Mouse (Mus musculus) intestine, embryonic 14.5 days (tissue): Measurements from ENCODE around the gene Myh14. TPM values are rescaled to one million over a fixed set of nuclear protein-coding genes. Genes with fewer than 3 reads are reported as not detected.

Experiments used
- ATAC-seq: fragments of 200-750 bp; cut with Nextera tagmentation; replicated peaks from 2 replicates; pipeline ENCODE4 v1.8.0; 2017; ENCODE audit warnings: low read depth, moderate number of reproducible peaks, moderate TSS enrichment, moderate library complexity; ENCODE audit not compliant: low FRiP score, low TSS enrichment
- DNase-seq: peaks from one replicate; pipeline ENCODE4 v3.0.0-alpha.2; 2018; ENCODE audit warnings: low spot score
- H3K27ac ChIP-seq: fragments of 300-500 bp; sonication (generic); 2 replicates; pipeline ENCODE4 v1.5.1; 2014; ENCODE audit warnings: low read depth, mild to moderate bottlenecking, control low read depth
- H3K27me3 ChIP-seq: fragments of 300-500 bp; sonication (generic); replicated peaks from 2 replicates; pipeline ENCODE4 v1.6.1; 2014; ENCODE audit warnings: low read length, control low read depth; ENCODE audit not compliant: control insufficient read depth, insufficient read depth
- H3K36me3 ChIP-seq: fragments of 300-500 bp; sonication (generic); 2 replicates; pipeline ENCODE4 v1.6.1; 2014; ENCODE audit warnings: low read length, control low read depth; ENCODE audit not compliant: control insufficient read depth, insufficient read depth
- H3K4me1 ChIP-seq: fragments of 300-500 bp; sonication (generic); replicated peaks from 2 replicates; pipeline ENCODE4 v1.6.1; 2014; ENCODE audit warnings: low read length, control low read depth, mixed read lengths; ENCODE audit not compliant: control insufficient read depth, insufficient read depth
- H3K4me2 ChIP-seq: fragments of 300-500 bp; sonication (generic); 2 replicates; pipeline ENCODE4 v1.6.1; 2014; ENCODE audit warnings: low read length
- H3K4me3 ChIP-seq: fragments of 300-500 bp; sonication (generic); 2 replicates; pipeline ENCODE4 v1.5.1; 2014; ENCODE audit warnings: low read depth, low read length, control low read depth, mixed read lengths
- H3K9ac ChIP-seq: fragments of 300-500 bp; sonication (generic); 2 replicates; pipeline ENCODE4 v1.6.1; 2014; ENCODE audit warnings: mild to moderate bottlenecking, low read length
- H3K9me3 ChIP-seq: fragments of 300-500 bp; sonication (generic); 2 replicates; pipeline ENCODE4 v1.6.1; 2016; ENCODE audit warnings: low read length, control low read depth; ENCODE audit not compliant: control insufficient read depth
- WGBS: fragments of 180-500 bp; shearing (Covaris S2); extraction: QIAGEN DNeasy Blood & Tissue Kit; methylation state at CpG from one replicate; pipeline ENCODE4 v1.1.7; 2014; 5-methylcytosine and 5-hydroxymethylcytosine counted together
- polyA plus RNA-seq: library from polyadenylated mRNA; unstranded; fragments of >200 nt; fragmentation: Nextera tagmentation; extraction: Ambion mirVana; gene quantifications from 2 replicates; pipeline ENCODE4 v1.2.1, GENCODE M21; 2014

The Myh14 gene
- polyA plus RNA-seq, 1 experiment from 2014 or later: 33.4 TPM

DNA sequence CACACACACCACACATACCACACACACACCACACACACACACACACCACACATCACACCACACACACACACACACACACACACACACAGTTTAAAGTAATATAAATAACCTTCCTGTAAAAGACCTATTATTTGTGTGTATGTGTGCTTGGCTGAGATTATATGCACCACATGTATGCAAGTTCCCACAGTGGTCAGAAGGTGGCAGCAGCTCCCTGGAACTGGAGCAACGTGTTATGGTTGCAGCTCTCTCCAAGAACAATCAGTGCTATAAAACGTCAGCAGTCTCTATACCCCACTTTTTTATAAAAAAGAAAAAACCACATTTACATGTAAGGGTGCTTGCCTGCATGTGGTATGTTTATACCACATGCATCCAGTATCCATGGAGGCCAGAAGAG lies 4.2 kb downstream of the Myh14 start:
- 79% methylated on average over 2 of the region's 2 CpGs for WGBS
- Histone ChIP-seq H3K4me3 (no peak overlapping the region), H3K9me3 (no peaks in the 10 kb centered on the region; the same call in 1 of the 2 replicates), H3K4me2 (no peak overlapping the region), H3K27me3 (peaks cover 23% of the 10 kb centered on the region), H3K9ac (no peak overlapping the region), H3K27ac (no peak overlapping the region), H3K4me1 (0 out of 2 replicates have a peak, but pooled peaks cover 2% of the 10 kb centered on the region), H3K36me3 (no peaks in the 10 kb centered on the region)
- ATAC-seq (no peak), DNase-seq (no peak)

DNA sequence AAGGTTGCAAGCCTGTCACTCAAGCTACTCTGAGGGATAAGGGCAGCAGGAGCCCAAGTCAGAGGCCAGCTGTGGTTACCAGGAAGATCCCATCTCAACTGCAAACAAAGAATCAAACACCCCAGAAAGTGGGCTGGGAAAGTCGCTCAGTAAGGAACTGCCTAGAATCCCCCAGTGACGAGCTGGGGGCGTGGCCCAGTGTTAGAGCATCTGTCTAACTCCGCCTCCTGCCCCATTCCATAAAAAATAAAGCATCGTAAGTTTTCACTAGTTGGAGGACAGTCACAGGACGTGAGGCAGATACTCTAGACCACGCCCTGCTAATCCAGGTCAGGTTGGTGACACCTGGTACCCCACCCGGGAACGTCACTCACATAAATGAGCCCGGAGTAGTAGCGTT lies 5.9 kb downstream of the Myh14 start:
- H3K4me1 ChIP-seq: no peaks in the 10 kb centered on the region
- no peaks in the 10 kb centered on the region for H3K36me3 ChIP-seq
- WGBS: 34% methylated on average over 11 of the region's 11 CpGs
- H3K27me3 ChIP-seq: peaks cover 8% of the 10 kb centered on the region
- no peak overlapping the region for H3K4me2 ChIP-seq
- no peaks in the 10 kb centered on the region; the same call in 1 of the 2 replicates for H3K9me3 ChIP-seq
- ATAC-seq (no peak), DNase-seq (no peak)
- H3K4me3 ChIP-seq: no peak overlapping the region
- no peak overlapping the region for H3K9ac ChIP-seq
- H3K27ac ChIP-seq: no peak overlapping the region

DNA sequence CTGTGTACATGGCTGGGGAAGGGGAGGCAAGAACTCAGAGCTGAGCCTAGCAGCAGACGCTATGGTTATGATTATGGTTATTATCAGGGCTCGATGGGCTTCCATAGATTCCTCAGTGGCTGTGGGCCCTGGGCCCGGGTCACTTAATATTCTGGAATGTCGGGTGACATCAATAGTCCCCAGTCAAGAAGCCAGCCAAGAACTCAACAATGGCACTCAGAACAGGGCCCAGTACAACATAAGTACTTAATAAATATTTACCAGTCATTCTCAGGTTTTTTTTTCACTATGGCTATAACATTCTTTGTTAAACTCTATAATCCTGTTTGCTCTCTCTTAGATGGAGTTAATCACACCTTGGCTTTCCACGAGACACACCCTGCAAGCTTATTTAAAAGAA lies 7.1 kb downstream of the Myh14 start:
- ATAC-seq (no peak), DNase-seq (no peak)
- no peak overlapping the region for H3K4me3 ChIP-seq
- H3K27me3 ChIP-seq: no peaks in the 10 kb centered on the region
- H3K4me1 ChIP-seq: no peaks in the 10 kb centered on the region
- WGBS: 84% methylated on average over 5 of the region's 5 CpGs
- H3K9ac ChIP-seq: no peak overlapping the region
- H3K36me3 ChIP-seq: no peaks in the 10 kb centered on the region
- no peak overlapping the region for H3K27ac ChIP-seq
- no peaks in the 10 kb centered on the region; the same call in 1 of the 2 replicates for H3K9me3 ChIP-seq
- no peak overlapping the region for H3K4me2 ChIP-seq

DNA sequence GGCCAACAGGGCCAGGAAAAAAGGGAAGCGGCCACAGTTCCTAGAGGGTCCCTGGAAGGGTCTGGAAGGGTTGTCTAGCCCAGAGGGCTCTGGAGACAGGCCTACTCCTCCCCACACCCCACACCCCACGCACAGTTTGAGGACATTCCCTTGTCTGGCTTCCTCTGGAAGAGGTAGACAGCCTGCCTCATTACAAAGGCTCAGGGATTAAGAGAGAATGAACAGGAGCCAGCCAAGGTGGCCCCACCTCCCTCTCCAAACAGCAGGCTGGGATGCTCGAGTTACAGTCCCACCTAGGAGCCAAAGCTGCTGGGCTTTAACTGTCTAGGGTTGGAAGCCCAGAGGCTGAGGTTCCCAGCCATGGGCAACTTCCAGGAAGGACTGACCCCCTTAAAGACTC lies 8.1 kb downstream of the Myh14 start:
- H3K27me3 ChIP-seq: no peaks in the 10 kb centered on the region
- no peaks in the 10 kb centered on the region for H3K4me1 ChIP-seq
- H3K27ac ChIP-seq: peak overlapping the region; percentile 27; the same call in 1 of the 2 replicates
- no peaks in the 10 kb centered on the region for H3K36me3 ChIP-seq
- ATAC-seq (peak; percentile 21; the same call in 1 of the 2 replicates), DNase-seq (no peak)
- no peak overlapping the region for H3K4me2 ChIP-seq
- 10% methylated on average over 3 of the region's 3 CpGs for WGBS
- H3K9me3 ChIP-seq: no peaks in the 10 kb centered on the region; the same call in 1 of the 2 replicates
- H3K9ac ChIP-seq: no peak overlapping the region
- no peak overlapping the region for H3K4me3 ChIP-seq

DNA sequence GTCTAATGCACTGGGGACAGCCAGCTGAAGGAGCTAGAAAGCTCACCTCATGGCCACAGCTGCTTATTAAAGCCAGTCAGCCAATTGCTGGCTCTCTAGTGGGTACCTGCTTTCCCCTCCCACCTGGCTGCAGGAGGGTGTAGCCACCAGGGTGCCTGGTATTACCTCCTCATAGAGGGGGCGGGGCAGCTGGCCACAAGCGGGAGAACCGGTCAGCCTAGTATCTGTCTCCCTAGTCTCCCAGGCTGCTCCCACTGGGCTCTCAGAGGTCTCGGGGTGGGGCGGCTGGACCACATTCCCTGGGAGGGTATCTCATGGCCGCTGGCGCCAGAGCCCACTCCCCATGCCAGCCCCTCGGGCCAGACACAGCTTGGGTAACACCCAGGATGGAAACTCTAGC lies 8.5 kb downstream of the Myh14 start:
- no peaks in the 10 kb centered on the region; the same call in 1 of the 2 replicates for H3K9me3 ChIP-seq
- DNase-seq (peak; percentile 72), ATAC-seq (peak; percentile 89)
- H3K27ac ChIP-seq: peak overlapping the region; percentile 27; the same call in 1 of the 2 replicates
- 5% methylated on average over 7 of the region's 8 CpGs for WGBS
- no peaks in the 10 kb centered on the region for H3K4me1 ChIP-seq
- no peaks in the 10 kb centered on the region for H3K36me3 ChIP-seq
- H3K4me2 ChIP-seq: no peak overlapping the region
- no peaks in the 10 kb centered on the region for H3K27me3 ChIP-seq
- no peak overlapping the region for H3K4me3 ChIP-seq
- H3K9ac ChIP-seq: no peak overlapping the region

DNA sequence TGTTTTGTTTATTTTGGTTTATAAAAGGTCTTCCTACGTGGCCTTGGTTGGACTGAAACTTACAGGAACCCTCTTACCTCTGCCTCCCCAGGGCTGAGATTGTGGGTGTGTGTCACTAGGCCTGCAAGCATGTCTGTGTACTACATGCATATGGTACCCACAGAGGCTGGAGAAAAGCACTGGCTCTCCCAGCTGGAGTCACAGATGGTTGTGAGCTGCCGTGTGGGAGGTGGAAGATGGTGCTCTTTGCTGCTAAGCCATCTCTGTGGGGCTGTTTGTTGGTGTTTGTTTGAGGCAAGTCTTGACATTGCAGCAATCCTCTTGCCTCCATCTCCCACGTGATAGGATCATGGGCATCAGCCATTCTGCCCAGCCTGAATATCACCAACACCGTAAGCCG lies 9.4 kb downstream of the Myh14 start:
- no peak for DNase-seq
- Histone ChIP-seq H3K4me2 (no peak overlapping the region), H3K27ac (no peak overlapping the region), H3K9ac (no peak overlapping the region), H3K9me3 (no peaks in the 10 kb centered on the region), H3K4me3 (no peak overlapping the region), H3K36me3 (no peaks in the 10 kb centered on the region), H3K27me3 (no peaks in the 10 kb centered on the region), H3K4me1 (no peaks in the 10 kb centered on the region)
- WGBS: 80% methylated on average over 5 of the region's 5 CpGs
- no peak for ATAC-seq

DNA sequence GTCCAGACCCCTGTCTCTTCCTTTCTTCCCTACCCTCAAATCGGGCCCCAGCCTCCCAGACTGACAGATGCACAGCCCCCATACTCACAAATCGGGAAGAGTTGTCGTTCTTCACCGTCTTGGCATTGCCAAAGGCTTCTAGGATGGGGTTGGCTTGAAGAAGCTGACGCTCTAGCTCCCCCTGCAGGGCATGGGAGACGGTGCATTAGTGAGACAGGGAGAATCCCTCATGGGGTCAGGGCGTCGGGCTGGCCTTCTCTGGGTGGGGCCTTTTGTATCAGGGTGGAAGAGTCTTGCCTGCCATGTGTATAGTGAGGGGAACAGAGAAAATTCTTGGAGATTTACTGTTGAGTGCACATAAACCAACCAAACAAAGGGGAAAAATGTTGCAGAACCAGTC lies 15.1 kb downstream of the Myh14 start:
- Histone ChIP-seq H3K4me1 (no peaks in the 10 kb centered on the region), H3K27ac (no peak overlapping the region), H3K4me2 (no peak overlapping the region), H3K9me3 (no peaks in the 10 kb centered on the region), H3K9ac (no peak overlapping the region), H3K4me3 (no peak overlapping the region), H3K36me3 (no peaks in the 10 kb centered on the region), H3K27me3 (no peaks in the 10 kb centered on the region)
- DNase-seq (peak; percentile 66), ATAC-seq (no peak)
- 17% methylated on average over 8 of the region's 8 CpGs for WGBS

DNA sequence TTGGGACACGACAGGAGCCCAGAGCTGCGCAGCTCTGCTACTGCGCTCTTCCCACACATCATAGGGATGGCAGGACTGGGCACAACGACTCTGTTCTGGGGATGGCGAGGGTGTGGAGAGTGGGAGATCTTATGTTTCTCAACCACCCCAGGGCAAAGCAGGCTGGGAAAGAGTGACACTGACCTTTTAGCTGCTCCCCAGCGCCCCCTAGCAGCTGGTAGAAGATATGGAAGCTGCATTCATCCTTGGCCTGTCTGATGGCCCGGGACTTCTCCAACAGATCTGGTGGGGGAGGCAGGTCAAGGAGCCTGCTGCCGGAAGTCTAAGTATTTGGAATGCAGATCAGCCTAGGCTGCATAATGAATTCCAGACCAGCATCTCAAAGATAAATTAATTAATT lies 16.9 kb downstream of the Myh14 start:
- ATAC-seq: no peak
- H3K4me3 ChIP-seq: no peak overlapping the region
- no peaks in the 10 kb centered on the region for H3K36me3 ChIP-seq
- no peak overlapping the region for H3K4me2 ChIP-seq
- WGBS: 53% methylated on average over 8 of the region's 8 CpGs
- DNase-seq: no peak
- H3K9ac ChIP-seq: no peak overlapping the region
- no peaks in the 10 kb centered on the region for H3K9me3 ChIP-seq
- H3K27ac ChIP-seq: no peak overlapping the region
- no peaks in the 10 kb centered on the region for H3K4me1 ChIP-seq
- no peaks in the 10 kb centered on the region for H3K27me3 ChIP-seq

DNA sequence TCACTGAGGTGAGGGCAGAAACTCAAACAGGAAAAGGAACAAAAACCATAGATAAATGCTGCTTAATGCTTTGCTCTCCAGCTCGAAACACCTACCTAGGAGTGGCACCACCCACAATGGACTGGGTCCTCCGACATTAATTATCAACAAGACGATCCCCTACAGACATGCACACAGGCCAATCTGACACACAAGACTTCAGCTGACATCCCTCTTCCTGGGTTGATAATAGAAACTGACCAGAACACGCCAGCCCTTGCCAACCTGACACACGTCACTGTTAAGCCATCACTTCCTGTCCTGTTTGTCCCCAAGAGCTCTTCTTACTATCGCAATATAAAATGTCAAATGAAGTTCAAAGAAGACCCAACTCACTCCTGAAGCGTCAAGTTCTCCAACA lies 19.2 kb downstream of the Myh14 start:
- 66% methylated on average over 7 of the region's 7 CpGs for WGBS
- no peak for ATAC-seq

More for the DNA sequence above, 19.2 kb downstream of the Myh14 start:
- Histone ChIP-seq H3K9ac (no peak overlapping the region), H3K4me2 (no peak overlapping the region), H3K4me1 (no peaks in the 10 kb centered on the region), H3K4me3 (no peak overlapping the region), H3K27ac (no peak overlapping the region), H3K27me3 (no peaks in the 10 kb centered on the region), H3K9me3 (no peaks in the 10 kb centered on the region), H3K36me3 (no peaks in the 10 kb centered on the region)
- DNase-seq: no peak
